Mouse (Mus musculus): ENCODE results near the gene Neil1. TPM values are rescaled to one million over a fixed set of nuclear protein-coding genes. Genes with fewer than 3 reads are reported as not detected.

The Neil1 gene
- total RNA-seq (2015; ENCODE audit: low replicate concordance) = 2.1 and 6.1 TPM in 2 replicates
- total RNA-seq (2017; ENCODE audit: low replicate concordance) = 4.2 TPM in 1 of 2 replicates, not detected in the other

DNA sequence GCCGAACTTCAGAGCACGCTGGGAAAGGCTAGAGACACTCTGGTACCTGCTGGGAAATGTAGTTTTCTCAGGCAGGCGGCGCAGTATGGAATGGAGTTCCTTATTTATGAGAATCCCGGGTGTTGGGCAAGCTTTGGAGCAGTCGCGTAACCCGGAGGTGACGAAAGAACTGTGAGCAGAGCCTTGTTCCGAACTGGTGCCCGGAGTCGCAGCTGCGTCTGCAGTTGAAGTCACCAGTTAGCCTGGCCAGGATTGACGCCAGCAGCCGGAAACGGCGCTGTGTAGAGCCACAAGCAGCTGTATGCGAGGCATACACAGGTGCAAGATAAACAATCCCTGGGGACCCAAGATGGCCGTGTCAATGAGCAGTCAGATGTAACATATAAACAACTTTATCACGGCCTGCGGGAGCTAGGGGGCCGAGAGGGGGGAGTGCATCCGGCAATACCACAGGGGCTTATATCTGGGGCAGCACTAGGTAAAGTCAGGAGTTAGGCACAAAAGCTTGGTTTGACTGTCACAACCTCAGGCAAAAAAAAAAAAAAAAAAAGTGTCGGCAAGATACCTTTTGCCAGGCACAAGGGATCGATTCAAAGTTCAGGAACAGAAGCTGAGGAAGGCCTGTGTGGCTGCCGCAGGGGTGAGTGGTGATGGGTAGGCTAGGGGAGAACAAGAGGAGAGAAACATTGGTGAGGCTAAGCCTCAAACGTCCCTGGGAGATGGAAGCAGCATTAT, at the start of gene Neil1:
Neil1 (minus strand) TSS at position 162 of the 735 bp plus-strand sequence.
- ATAC-seq (replicated peaks; ENCODE audit: low FRiP score, poor library complexity, severe bottlenecking) = peak; percentile 71

DNA sequence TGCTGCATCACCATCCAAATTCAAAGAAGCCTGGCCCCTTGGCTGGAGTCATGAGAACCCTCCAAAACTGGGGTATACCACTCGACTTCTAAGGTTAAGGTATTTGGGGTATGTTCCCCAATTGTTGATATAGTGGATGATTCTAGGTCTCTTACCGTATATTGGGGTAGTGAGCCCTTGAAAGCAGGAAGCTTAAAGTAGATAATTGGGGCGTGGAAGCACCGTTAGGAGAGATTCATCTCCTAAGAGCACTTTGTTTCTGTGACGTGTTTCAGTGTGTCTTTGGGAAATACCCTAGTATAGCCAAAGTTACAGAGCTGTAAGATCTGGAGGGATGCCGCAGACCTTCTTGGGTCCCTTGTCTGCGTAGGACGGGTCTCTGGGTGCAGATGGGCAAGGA, 49.3 kb upstream of the Neil1 start:
- ATAC-seq (replicated peaks; ENCODE audit: low FRiP score, poor library complexity, severe bottlenecking) = no peak

DNA sequence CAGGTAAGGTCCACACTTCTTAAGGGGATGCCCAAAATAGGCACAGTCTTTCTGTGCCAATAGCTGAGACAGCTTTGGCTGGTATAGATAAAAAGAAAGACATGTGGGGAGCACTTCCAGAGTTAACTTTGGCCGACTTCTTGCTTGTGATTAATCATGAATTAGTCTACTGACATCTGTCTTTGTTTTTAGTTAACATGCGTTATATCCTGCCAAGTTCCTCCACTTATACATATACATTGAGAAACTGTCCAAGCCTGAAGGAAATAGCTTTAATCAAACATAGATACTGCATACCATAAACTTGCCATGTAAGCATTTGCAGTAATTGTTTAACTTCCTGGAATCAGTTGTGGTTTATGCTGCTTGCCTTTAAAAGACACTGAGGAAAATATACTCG, 48.6 kb upstream of the Neil1 start:
- ATAC-seq (replicated peaks; ENCODE audit: low FRiP score, poor library complexity, severe bottlenecking) = no peak

DNA sequence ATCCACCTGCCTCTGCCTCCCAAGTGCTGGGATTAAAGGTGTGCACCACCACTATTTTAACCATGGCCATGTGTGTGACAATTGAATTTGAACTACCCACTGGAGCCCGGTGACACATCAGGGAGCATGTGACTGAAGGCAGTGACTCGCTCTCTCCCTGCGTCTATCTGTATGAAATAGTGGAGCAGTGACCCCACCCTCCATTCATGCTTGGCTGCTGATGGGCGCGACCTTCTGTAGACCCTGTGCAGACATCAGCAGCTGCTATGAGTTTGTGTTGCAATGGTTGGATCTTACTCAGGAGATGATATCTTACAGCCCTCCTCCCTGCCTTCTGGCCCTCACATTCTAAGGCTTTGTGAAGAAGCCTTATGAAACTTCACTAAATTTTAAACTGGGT, 20.3 kb upstream of the Neil1 start:
- ATAC-seq (replicated peaks; ENCODE audit: low FRiP score, poor library complexity, severe bottlenecking) = no peak

DNA sequence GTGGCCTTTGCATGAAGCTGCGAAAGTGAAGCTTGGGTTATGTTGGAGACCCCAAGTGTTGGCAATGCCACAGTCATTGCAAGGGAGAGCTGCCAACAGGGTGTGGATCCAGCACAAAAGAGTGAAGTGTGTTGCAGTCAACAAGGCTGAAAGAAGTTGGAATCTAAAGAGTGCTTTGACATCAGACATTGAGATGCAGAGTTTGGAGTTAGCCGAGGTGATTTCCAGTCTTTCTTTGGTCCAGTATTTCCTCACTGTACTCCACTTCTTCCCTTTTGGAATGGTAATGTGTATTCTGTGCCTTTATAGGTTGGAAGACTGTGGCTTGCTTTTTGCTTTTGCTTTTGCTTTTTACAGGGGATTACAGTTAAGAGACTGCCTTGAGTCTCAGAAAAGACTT, 18.1 kb upstream of the Neil1 start:
- no peak for ATAC-seq (replicated peaks; ENCODE audit: low FRiP score, poor library complexity, severe bottlenecking)

DNA sequence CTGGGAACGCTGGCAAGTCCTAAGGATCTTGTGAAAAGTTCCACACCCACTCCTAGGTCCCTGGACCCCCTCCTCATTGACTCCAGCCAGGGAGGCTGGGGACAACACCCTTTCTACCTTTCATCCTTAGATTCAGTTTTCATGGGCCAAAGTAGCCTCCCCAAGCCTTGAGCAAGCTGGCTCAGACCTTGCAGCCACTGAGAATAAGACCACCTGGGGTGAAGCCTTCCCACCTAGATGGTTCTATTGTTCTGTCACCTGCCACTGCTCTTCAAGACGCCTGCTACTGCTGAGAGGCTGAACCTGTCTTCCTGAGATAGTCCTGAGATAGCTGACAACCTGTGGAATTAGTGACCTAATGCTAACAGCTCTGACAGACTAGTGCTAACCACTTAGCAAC, 15.0 kb upstream of the Neil1 start:
- ATAC-seq (replicated peaks; ENCODE audit: low FRiP score, poor library complexity, severe bottlenecking) = no peak

DNA sequence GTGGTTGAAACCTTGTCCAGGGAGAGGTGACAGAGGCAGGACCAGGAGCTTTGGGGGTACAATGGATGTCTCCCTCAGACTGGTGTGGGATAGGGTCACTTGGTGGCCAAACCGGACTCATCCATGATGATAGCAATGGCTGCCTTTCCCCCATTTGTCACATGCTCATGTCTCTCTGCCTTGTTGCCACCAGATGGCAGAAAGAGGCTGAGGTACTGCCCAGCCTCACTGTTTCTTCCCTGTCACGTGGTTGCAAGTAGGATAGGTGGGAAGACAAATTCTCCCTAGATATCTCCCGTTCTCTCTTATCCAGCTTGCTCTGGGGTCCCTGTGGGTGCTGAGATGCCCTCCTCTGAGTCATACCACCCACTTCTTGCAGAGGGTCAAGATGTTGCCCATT, 14.4 kb upstream of the Neil1 start:
- no peak for ATAC-seq (replicated peaks; ENCODE audit: low FRiP score, poor library complexity, severe bottlenecking)

DNA sequence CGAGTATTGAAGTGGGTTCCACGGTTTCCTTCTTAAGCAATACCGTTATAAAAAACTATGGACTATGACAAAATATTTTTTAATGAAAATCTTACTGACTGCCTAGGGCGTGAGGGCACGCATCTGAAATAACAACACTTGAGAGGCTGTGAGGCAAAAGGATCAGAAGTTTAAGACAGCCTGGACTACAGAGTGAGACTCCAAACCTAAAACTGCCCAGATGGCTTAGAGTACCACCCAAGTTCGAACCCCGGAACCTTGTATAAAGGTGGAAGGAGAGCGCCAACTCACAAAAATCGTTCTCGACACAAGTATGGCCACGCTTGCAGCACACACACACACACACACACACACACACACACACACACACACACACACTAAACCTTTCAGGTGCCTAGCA, 10.4 kb upstream of the Neil1 start:
- no peak for ATAC-seq (replicated peaks; ENCODE audit: low FRiP score, poor library complexity, severe bottlenecking)

DNA sequence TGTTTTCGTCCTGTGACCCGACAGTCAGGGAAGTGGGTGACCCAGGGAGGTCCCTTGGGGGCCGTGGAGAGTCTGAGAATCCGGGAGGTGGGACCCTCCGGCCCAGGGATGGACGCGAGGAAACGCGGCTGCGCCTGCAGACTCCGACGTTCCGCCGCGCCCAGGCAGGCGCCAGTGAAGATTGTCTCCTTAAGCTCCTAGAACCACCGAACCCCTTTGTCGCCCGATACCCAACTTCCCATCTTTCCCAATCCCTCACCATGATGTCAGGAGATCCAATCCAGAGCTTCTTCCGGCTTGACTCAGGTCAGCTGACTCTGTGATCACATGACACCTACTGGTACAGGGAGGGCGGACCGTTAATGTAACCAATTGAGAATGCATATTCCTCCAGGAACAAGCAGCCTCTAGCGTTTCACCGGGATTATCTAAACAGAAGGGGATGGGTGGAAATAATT, 9.9 kb upstream of the Neil1 start, which contains the start of gene Commd4:
Commd4 (minus strand) TSS at position 319 of the 458 bp plus-strand sequence.
- ATAC-seq (replicated peaks; ENCODE audit: low FRiP score, poor library complexity, severe bottlenecking) = peak; percentile 91

DNA sequence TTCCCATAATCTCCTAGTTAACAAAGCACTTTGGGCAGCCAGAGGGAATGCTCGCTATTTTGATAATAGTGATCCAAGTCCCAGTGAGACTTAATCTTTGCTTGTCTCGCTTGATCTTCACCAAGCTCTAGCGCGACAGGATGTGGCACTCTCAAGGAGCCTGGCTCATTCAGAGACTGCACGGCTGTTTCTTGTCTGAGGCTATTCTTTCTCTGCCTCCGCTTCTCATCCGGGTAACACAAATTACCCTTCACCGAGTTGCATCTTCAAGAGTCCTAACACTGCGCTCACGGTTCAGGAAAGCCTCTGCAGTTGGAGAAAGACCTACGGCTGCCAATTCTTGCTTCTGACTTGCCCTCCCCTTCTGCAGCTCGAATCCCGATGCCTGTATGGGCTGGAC, 9.4 kb upstream of the Neil1 start:
- ATAC-seq (replicated peaks; ENCODE audit: low FRiP score, poor library complexity, severe bottlenecking) = no peak

DNA sequence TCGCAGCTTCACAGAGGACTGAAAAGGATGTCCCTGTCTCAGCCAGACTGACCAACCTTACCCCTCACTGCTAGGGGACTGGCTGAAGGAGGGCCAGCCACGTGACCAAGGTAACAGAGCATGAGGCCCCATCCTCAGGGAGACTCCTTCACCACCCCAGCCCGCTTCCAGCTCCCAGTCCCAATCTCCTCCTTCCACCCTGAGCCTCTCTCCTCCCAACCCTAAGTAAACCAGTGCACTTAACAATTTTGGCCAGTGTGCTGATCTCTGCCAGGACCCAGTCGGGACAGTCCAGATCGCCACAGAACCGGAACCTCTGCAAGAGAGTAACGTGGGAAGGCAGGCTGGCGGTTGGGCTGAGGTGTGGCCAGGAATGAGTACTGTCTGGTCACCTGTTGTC, 8.7 kb upstream of the Neil1 start:
- ATAC-seq (replicated peaks; ENCODE audit: low FRiP score, poor library complexity, severe bottlenecking) = no peak

DNA sequence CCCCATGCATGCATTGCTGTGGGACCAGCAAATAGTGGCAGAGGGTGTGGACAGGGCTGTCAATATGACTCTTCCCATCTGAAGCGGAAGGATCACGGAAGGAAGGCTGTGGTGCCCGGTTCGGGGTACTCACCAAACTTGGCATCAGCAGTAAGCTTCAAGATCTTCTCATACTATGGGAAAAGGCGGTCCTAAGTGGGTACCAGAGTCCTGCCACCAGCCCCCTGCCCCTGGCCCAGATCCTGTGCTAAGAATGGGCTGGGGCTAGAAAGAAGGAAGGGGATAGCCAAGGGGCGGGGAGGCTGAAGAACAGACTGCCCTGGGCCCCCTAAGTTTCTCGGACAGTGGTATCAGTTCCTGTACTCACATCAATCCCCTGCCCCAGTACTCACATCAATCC, 8.3 kb upstream of the Neil1 start:
- no peak for ATAC-seq (replicated peaks; ENCODE audit: low FRiP score, poor library complexity, severe bottlenecking)

DNA sequence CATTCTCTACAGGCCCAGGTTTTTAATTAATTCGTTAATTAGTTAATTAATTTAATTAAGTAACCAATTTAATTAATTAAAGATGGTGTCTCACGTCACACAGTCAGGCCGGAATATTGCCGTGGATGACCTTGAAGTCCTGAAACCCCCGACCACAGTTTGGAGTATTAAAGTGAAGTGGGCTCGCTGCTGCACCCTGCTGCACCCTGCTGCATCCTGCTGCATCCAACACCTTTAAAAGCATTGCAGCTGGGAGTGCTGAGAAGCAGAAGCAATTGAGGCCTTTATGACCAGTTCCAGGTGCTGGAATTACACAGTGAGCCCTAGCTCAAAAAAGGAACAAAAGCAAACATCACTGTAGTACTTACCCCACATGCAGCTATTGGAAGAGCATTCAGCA, 4.2 kb upstream of the Neil1 start:
- no peak for ATAC-seq (replicated peaks; ENCODE audit: low FRiP score, poor library complexity, severe bottlenecking)

DNA sequence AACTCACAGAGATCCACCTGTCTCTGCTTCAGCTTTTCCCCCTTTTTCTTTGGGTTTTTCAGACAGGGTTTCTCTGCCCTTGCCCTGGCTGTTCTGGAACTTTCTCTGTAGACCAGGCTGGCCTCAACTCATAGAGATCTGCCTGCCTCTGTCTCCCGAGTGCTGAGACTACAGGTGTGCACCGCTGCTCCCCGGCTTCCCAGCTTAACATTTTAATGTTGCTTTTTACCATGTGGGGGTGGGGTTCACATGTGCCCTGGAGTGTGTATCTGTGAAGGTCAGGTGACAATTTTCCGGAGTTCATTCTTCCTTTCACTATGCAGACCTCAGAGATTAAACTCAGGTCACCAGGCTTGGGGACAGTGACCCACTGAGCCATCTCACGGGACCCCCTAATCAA, 2.1 kb upstream of the Neil1 start:
- ATAC-seq (replicated peaks; ENCODE audit: low FRiP score, poor library complexity, severe bottlenecking) = no peak

DNA sequence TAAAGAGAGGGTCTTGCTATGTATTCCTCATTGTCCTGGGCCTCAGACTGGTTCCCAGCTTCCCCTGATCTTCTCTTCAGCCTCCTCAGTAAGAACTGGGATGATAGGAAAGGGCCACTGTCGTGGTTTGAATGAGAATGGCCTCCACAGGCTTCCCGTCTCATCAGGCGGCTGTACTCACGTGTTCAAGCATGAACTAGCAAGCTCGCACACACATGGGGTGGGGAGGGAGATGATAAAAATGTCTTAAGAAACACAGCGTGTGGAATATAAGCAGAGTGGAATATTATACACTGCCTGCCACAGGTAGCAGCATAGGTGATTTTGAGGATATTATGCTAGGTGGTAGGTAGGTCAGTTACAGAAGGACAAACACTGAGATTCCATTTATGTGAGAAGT, 916 bp upstream of the Neil1 start:
- no peak for ATAC-seq (replicated peaks; ENCODE audit: low FRiP score, poor library complexity, severe bottlenecking)

DNA sequence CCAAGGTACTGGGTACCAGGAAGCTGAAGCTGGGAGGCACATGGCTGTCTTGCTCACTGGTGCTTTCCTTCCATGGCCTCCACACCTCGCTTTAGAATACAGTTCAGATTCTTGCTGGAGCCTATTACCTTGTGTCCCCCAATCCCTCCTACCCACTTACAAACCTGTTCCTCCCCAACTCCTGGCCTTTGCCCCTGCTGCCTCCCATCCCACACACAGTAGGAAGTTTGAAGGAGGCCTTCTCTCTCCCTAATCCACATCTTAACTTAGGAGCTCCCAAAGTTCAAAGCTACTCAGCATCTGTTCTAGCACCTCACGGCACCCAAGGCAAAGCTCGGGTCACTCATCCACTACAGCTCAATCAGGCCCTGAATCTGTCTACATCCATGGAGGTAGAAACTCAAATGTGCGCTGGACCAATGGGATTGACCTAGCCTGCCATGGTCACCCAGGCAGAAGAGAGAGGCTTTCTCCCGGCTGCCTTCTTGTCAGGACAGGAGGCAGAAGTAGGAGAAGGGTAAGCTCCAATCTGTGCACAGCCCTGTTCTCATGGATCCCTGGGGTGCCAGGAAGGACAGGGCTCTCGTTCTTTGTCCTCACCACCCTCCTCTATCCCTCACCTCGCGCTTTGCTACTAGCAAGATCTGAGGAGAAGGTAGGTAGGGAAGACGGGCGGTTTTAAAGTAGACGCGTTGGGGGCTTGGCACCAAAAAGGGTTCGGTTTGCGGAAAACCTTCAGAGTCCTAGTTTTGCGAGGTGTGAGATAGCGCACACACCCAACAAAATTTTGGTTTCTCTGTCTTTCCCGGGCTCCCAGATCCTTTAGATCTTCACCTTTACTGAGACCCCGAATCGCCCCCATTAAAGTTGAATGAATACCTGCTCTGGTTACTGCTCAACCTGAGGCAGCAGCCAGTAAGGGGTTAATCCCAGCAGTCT, 631 bp downstream of the Neil1 start:
- 0 out of 2 replicates have a peak, but pooled peaks have one; percentile 1 for ATAC-seq (replicated peaks; ENCODE audit: low FRiP score, poor library complexity, severe bottlenecking)

DNA sequence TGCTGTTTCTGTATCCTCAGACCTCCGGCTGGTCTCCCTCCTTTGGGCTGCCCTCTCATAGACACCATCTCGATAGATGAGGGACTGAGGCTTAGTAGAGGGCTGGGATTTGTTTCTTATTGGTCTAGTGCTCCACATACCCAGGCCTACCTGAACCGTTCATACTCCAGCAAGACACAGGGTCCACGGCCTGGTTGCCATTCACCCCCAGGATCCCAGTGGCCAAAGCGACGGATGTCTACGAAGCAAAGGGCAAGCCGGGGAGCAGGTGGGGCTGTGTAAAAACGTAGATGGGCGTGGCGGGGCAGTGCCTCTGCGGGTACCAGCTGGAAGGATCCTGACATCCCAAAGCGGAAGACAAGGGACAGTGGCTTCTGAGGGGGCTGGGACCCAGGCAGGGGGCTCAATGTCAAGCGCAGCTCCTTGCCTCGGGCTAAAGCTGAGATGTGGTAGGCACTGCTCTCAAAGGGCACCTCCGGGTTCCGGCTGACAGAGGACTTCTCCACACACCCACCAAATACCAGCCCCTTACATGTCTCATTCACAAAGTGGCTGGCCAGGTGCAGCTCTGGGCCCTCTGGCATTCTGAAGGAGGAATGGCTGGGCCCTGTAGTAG, 1.5 kb downstream of the Neil1 start:
- no peak for ATAC-seq (replicated peaks; ENCODE audit: low FRiP score, poor library complexity, severe bottlenecking)

DNA sequence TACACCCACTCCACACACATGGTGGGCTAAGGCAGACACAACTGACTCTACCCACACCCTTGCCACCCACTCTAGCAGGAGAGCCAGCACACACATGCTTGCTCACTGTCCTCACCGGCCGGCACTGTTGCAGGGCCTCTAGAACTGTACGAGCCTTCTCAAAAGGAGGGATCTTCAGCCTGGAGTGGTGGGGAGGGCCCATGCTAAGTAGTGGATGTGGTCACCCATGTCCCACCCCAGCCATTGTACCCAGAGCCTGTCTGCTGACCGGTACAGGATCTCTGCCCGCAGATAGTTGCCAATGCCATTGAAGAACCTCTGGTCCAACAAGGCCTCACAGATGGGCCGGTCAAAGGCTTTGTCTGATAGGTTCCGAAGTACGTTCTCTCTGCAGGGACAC, 3.3 kb downstream of the Neil1 start:
- no peak for ATAC-seq (replicated peaks; ENCODE audit: low FRiP score, poor library complexity, severe bottlenecking)

DNA sequence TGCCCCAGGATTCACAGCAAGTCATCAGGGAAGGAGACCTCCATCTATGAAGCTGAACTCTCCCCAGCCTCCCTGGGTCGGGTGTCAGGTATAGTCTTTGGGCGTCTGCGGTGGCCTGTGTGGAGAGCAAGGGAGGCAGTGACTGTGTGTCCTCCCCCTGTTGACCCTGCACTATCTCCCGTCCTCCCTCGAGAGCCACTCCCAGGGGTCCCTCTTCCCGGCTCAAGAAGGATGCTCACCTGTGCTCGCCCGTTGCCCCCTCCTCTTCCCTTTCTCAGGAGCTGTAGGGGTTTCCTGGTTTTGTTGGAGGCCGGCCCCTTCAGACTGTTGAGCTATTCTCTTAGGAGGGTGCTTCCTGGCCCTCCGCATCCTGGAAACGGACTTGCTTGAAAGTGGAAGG, 4.9 kb downstream of the Neil1 start:
- ATAC-seq (replicated peaks; ENCODE audit: low FRiP score, poor library complexity, severe bottlenecking) = no peak
